Mouse (Mus musculus) gonadal fat pad, adult 2 months (tissue): ENCODE measurements around the gene Efcc1. TPM values are rescaled to one million over a fixed set of nuclear protein-coding genes. Genes with fewer than 3 reads are reported as not detected.

Experiments
- DNase-seq: peaks from one replicate; pipeline ENCODE4 v3.0.0-alpha.2; 2012; ENCODE audit warnings: low read depth
- polyA plus RNA-seq: library from polyadenylated mRNA; depleted of rRNA; stranded (reverse); fragments of >200 nt; gene quantifications from 2 replicates; pipeline ENCODE4 v1.2.3, GENCODE M21; 2012; rRNA removed

The Efcc1 gene
- polyA plus RNA-seq, 1 experiment: 2.9 TPM

DNA sequence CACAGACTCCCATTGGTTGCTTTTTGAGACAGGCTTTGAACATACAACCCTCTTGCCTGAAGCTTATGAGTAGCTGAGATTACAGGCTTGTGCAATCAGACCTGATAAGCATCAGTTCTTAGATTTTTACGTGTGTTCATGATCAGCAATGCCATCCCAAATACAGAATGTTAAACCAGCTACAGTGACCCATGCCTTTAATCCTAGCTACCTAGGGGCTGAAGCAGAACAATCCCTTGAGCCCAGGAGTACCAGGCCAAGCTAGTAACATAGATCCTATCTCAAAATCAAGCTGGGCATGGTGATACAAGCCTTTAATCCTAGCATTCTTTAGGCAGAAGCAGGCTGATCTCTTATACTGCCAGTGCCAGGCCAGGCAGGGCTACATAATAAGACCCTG, 73.4 kb downstream of the Efcc1 start:
- DNase-seq: peak; percentile 62

DNA sequence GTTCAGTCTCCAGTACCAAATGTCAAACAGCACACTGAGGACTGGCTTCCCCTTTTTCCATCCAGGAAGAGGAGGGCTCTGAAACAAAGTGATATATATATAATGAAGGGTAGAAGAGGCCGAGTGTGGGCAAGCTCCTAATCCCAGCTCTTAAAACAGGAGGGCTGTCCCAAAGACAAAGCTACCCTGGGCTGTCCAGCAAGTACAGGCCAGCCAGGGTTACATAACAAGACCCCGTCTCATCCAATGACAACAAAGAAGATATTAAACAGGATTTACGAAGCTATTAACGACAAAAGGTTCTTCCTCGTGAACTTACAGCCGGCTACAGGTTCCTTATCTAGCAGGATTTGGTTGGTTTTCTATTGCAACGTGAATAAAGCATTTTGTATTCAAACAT, 74.2 kb downstream of the Efcc1 start:
- peak; percentile 70 for DNase-seq

DNA sequence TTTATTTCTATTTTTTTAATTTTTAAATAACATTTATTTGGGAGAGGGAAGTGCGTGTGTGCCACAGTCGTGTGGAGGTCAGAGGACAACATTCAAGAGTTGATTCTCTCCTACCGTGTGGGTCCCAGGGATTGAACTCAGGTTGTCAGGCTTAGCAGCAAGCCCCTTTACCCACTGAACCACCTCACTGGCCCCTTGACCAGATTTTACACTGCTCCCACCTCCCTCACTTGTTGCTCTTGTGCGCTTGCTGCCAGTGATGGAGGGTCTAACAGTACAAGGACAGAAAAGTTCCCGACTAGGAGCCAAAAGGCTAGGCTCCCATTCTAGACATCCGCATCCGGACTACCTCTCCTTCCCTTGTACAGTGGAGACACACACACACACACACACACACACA, 74.8 kb downstream of the Efcc1 start:
- no peak for DNase-seq

Other genes with a start within 250 kb of the Efcc1 start
- 2.0 TPM in 2 replicates for gene Arhgap25, start 197.6 kb upstream of the Efcc1 start, polyA plus RNA-seq
- 7.4 and 10.6 TPM in 2 replicates for gene Prokr1, start 140.1 kb upstream of the Efcc1 start, polyA plus RNA-seq
- 4.2 and 4.4 TPM in 2 replicates for gene Aplf, start 58.7 kb upstream of the Efcc1 start, polyA plus RNA-seq
- gene Gp9, start 47.2 kb downstream of the Efcc1 start, polyA plus RNA-seq: 8.7 TPM in 2 replicates
- gene Rab43, start 81.3 kb downstream of the Efcc1 start, polyA plus RNA-seq: 46.8 and 50.8 TPM in 2 replicates
- 1.1 and 1.3 TPM in 2 replicates for gene Gm45140, start 104.9 kb downstream of the Efcc1 start, polyA plus RNA-seq
- 25.3 and 25.8 TPM in 2 replicates for gene Isy1, start 107.9 kb downstream of the Efcc1 start, polyA plus RNA-seq
- gene Cnbp, start 120.2 kb downstream of the Efcc1 start, polyA plus RNA-seq: 256 and 292 TPM in 2 replicates
- gene Copg1, start 156.9 kb downstream of the Efcc1 start, polyA plus RNA-seq: 56.6 and 104 TPM in 2 replicates
- gene Hmces, start 183.1 kb downstream of the Efcc1 start, polyA plus RNA-seq: 23.0 and 26.2 TPM in 2 replicates